Mouse (Mus musculus) embryonic facial prominence, embryonic 10.5 days (tissue): ENCODE measurements at regions not wholly inside any gene's neighbourhood (a gene's known extent, or its start where the extent isn't known, plus 50 kb on each side); places are given as distances from the start of the nearest gene placed in this dataset.
"Not testable (repeated sequence)": the region's sequence is repeated elsewhere in the genome, so short reads cannot be mapped to it uniquely, and the experiment has no call there.

Source experiments
- DNase-seq: peaks from one replicate; pipeline ENCODE4 v3.0.0-alpha.2; 2017; ENCODE audit warnings: low spot score
- H3K27ac ChIP-seq: fragments of 300-500 bp; sonication (generic); replicated peaks from 2 replicates; pipeline ENCODE4 v1.5.1; 2016; ENCODE audit warnings: mild to moderate bottlenecking
- H3K27me3 ChIP-seq: fragments of 300-500 bp; sonication (generic); replicated peaks from 2 replicates; pipeline ENCODE4 v1.6.1; 2016; ENCODE audit warnings: low read depth, mild to moderate bottlenecking; ENCODE audit not compliant: poor library complexity, severe bottlenecking
- H3K36me3 ChIP-seq: fragments of 300-500 bp; sonication (generic); replicated peaks from 2 replicates; pipeline ENCODE4 v1.6.1; 2016; ENCODE audit warnings: mild to moderate bottlenecking, moderate library complexity
- H3K4me1 ChIP-seq: fragments of 300-500 bp; sonication (generic); 2 replicates; pipeline ENCODE4 v1.6.1; 2016
- H3K4me3 ChIP-seq: fragments of 300-500 bp; sonication (generic); 2 replicates; pipeline ENCODE4 v1.5.1; 2016; ENCODE audit warnings: mild to moderate bottlenecking, moderate library complexity
- H3K9me3 ChIP-seq: fragments of 300-500 bp; sonication (generic); 2 replicates; pipeline ENCODE4 v1.6.1; 2016; ENCODE audit warnings: mild to moderate bottlenecking
- WGBS: fragments of 180-500 bp; shearing (Covaris S2); methylation state at CpG from one replicate; pipeline ENCODE4 v1.1.7; 2016; 5-methylcytosine and 5-hydroxymethylcytosine counted together

DNA sequence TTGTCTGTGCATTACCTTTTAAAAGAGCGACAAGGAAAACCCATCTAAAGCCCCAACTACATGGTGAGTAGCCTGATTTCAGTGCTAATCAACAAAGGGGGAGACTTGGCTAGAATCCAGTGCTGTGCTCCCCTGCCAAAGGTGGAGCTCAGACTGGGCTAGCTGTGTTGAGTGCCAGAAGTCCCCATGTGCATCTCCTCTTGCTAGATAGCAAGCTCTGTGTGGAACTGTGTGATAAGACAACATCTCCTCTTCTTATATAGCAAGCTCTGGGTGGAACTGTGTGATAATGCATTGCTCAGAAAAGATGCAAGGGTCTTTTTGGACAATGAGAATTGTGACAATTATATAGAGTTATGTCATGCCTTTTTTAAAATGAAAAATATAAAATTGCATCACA, 741.4 kb downstream of the Adam6a start:
- 89% methylated on average over 1 of the region's 1 CpGs for WGBS
- DNase-seq, result no peak
- peaks cover 55% of the 10 kb centered on the region for H3K9me3 ChIP-seq

DNA sequence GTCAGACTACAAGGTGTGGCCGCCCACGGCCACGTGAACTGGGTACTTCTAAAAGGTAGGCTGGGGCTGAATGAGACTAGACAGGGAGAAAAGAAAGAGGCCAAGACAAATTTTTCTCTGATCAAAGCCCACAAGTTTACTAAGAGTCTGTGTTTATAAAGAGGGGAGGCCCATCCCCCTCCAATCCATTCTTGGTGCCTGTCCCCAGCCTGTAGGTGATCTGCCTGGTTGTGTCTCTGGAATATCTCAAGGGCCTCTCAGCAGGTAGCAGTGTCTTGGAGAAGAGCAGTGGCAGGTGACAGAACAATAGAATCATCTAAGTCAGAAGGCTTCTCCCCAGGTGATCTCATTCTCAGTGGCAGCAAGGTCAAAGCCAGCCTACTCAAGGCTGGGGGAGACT, 743.3 kb downstream of the Adam6a start:
- WGBS, result 84% methylated on average over 3 of the region's 3 CpGs
- H3K4me1 ChIP-seq, result no peaks in the 10 kb centered on the region
- no peaks in the 10 kb centered on the region for H3K27me3 ChIP-seq
- H3K4me3 ChIP-seq, result no peak overlapping the region
- H3K27ac ChIP-seq, result no peak overlapping the region
- DNase-seq, result no peak
- peaks cover 53% of the 10 kb centered on the region for H3K9me3 ChIP-seq
- no peaks in the 10 kb centered on the region for H3K36me3 ChIP-seq

More for the DNA sequence above, 741.4 kb downstream of the Adam6a start:
- Histone ChIP-seq H3K27ac (no peak overlapping the region), H3K4me1 (no peaks in the 10 kb centered on the region), H3K36me3 (no peaks in the 10 kb centered on the region), H3K27me3 (no peaks in the 10 kb centered on the region), H3K4me3 (no peak overlapping the region)

DNA sequence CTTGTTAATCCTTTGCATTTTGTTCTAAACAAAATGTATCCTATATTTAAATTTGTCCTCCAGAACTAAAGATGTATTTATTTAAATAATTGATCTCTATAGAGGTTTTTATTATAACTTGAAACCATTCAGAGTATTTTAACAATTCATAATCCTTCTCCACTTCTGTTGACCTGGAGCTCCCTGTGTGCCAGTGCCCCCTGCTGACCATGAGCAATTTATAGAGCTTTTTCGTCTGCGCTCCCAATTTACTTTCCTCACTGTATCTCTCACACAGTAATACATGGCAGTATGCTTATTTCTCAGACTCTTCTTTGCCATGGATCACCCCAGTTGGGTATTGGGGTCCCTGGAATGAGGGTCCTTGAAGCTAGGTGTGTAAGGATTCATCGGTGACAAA, 747.4 kb downstream of the Adam6a start:
- no peak for DNase-seq
- H3K36me3 ChIP-seq, result no peaks in the 10 kb centered on the region
- no peaks in the 10 kb centered on the region for H3K4me1 ChIP-seq
- H3K27ac ChIP-seq, result no peak overlapping the region
- no peak overlapping the region for H3K4me3 ChIP-seq
- WGBS, result 86% methylated on average over 3 of the region's 3 CpGs
- peaks cover 48% of the 10 kb centered on the region for H3K9me3 ChIP-seq
- no peaks in the 10 kb centered on the region for H3K27me3 ChIP-seq

DNA sequence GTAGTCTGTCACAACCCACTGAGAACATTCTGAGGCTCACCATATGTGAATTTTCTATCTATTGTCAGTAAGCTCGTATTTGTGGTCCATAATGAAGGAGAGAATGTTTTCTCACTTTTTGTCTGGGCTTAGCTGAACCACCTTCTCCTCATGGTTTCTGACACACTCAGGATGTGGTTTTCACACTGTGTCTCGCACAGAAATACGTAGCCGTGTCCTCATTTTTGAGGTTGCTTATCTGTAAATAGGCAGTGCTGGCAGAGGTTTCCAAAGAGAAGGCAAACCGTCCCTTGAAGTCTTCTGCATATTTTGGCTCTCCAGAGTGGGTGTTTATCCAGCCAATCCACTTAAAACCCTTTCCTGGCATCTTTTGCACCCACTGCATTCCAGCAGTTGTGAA, 756.1 kb downstream of the Adam6a start:
- peaks cover 48% of the 10 kb centered on the region for H3K9me3 ChIP-seq
- H3K4me3 ChIP-seq, result no peak overlapping the region
- H3K4me1 ChIP-seq, result no peaks in the 10 kb centered on the region
- 83% methylated on average over 5 of the region's 5 CpGs for WGBS
- no peaks in the 10 kb centered on the region for H3K27me3 ChIP-seq
- no peaks in the 10 kb centered on the region for H3K36me3 ChIP-seq
- DNase-seq, result no peak
- H3K27ac ChIP-seq, result no peak overlapping the region

DNA sequence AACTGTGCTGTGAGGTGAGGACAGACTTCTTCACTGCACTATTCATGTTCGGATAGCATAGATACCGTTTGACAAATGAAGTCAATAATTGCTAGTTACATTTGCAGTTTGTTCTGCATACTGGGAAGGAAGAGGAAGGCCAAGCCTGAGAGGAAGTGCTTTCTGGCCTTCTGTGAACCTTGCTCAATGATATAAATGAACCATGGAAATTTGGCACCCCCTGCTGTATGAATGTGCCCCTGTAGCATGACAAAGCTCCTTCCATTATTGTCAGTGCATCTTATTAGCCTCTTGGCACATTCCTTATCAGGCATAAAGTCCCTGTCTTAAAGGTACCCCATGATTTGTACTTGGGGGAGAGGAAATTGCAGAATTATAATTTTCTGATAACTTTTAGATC, 758.0 kb downstream of the Adam6a start:
- H3K27ac ChIP-seq, result no peak overlapping the region
- no peaks in the 10 kb centered on the region for H3K27me3 ChIP-seq
- H3K4me3 ChIP-seq, result no peak overlapping the region
- no peaks in the 10 kb centered on the region for H3K36me3 ChIP-seq
- no peaks in the 10 kb centered on the region for H3K4me1 ChIP-seq
- H3K9me3 ChIP-seq, result peaks cover 51% of the 10 kb centered on the region
- WGBS, result 94% methylated on average over 2 of the region's 2 CpGs
- DNase-seq, result no peak

DNA sequence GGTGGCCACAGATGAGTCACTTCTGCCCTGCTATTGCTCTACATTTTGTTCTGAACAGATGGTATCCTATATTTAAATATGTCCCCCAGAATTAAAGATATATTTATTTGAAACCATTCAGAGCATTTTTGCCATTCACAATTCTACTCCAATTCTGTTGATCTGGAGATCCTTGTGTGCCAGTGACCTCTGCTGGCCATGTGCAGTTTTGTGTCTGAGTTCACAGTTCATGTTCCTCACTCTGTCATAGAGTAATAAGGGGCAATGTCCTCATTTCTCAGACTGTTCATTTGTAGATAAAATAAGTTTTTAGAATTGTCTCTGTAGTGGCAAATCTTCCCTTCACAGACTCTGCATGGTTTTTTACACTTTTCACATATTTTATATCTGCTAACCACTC, 788.8 kb downstream of the Adam6a start:
- no peak for DNase-seq
- no peaks in the 10 kb centered on the region for H3K4me1 ChIP-seq

DNA sequence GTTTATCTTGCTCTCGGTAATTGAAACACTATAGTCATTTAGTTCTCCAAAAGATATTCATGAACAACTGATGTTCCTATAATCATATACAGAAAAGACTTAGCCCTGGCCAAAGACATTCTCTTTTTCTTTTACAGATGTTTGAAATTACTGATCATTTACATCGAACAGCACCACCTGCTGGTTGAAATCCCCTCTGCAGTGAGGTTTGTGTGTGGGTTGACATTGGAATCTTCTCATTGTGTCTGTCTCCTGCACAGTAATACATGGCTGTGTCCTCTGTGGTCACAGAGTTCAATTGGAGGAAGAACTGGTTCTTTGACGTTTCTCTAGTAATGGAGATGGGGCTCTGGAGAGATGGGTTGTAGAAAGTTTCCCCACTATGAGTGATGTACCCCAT, 822.6 kb downstream of the Adam6a start:
- H3K27me3 ChIP-seq, result no peaks in the 10 kb centered on the region

More for the DNA sequence above, 788.8 kb downstream of the Adam6a start:
- no peaks in the 10 kb centered on the region for H3K27me3 ChIP-seq
- H3K4me3 ChIP-seq, result no peak overlapping the region
- H3K27ac ChIP-seq, result no peak overlapping the region
- no peaks in the 10 kb centered on the region for H3K36me3 ChIP-seq
- peaks cover 30% of the 10 kb centered on the region; the same call in 1 of the 2 replicates for H3K9me3 ChIP-seq

DNA sequence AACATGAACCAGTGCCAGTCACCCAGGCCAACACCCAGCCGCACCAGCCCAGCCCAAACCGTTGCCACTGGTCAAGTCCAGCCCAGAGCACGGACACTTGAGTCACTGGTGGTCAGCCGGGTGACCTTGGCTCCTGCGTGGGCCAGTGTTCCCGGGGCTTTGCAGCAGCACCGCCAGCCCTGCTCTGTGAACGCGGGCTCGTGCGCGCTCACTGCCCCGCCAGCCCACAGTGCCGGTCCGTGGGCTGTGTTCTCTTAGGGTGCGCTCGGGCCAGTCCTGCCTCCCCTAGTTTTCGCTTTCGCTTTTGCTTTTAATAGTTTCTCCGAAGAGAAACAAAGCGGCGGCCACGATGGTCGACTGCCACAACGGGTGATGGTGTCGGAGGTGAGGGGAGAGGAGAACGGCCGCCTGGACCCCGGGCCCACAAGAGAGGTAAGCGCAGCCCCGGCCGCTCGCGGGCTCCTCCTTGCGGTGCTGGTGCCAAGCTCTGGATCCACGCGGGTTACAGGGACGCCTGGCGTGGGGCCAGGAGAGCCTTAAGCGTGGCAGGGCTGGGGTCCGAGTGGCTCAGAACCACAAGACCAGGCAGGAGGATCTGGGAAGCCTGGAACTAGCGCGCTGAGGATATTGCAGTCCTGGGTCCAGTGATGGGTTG, 835.1 kb downstream of the Adam6a start:
- Histone ChIP-seq H3K9me3 (peaks cover 40% of the 10 kb centered on the region), H3K4me3 (peak overlapping the region; percentile 21; the same call in 1 of the 2 replicates)
- H3K27ac ChIP-seq, H3K36me3 ChIP-seq, H3K27me3 ChIP-seq, DNase-seq, H3K4me1 ChIP-seq: not testable (repeated sequence)
- WGBS, result 32% methylated on average over 39 of the region's 43 CpGs

More for the DNA sequence above, 822.6 kb downstream of the Adam6a start:
- Histone ChIP-seq H3K27ac (no peak overlapping the region), H3K4me3 (no peak overlapping the region), H3K4me1 (no peaks in the 10 kb centered on the region), H3K36me3 (no peaks in the 10 kb centered on the region), H3K9me3 (peaks cover 51% of the 10 kb centered on the region)
- no peak for DNase-seq
- WGBS, result 57% methylated on average over 3 of the region's 3 CpGs

DNA sequence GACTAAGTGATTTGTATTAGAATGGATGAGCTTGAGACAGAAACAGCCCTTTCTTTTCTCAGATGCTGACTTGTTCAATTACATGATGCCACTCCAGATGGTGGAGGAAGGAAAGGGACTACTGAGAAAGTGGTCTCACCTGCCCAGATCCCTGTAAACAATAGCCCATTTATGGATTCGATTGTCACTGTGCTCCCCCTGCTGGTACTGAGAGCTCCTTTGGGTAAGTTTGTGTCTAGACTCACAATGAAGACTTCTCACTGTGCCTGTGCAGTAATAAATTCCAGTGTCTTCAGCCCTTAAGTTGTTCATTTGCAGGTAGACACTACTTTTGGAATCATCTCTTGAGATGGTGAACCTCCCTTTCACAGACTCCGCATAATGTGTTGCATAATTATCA, 847.7 kb downstream of the Adam6a start:
- Histone ChIP-seq H3K36me3 (no peaks in the 10 kb centered on the region), H3K27me3 (no peaks in the 10 kb centered on the region), H3K9me3 (peaks cover 41% of the 10 kb centered on the region), H3K4me1 (no peaks in the 10 kb centered on the region), H3K27ac (no peak overlapping the region), H3K4me3 (no peak overlapping the region)
- 72% methylated on average over 2 of the region's 2 CpGs for WGBS
- DNase-seq, result no peak

DNA sequence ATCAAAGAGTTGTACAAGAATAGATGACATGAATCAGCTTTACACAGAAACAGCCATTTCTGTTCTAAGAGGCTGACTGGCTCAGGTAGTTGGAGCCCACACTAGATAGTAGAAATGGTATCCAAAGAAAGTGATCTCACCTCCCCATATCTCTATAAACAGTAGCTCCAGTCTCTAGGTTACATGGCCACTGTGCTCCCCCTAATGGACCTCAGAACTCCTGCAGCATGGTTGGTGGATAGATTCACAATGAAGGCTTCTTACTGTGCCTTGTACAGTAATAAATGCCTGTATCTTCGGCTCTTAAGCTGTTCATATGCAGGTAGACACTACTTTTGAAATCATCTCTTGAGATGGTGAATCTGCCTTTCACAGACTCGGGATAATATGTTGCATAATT, 862.5 kb downstream of the Adam6a start:
- Histone ChIP-seq H3K36me3 (no peaks in the 10 kb centered on the region), H3K27ac (no peak overlapping the region), H3K4me3 (no peak overlapping the region), H3K4me1 (no peaks in the 10 kb centered on the region), H3K27me3 (no peaks in the 10 kb centered on the region), H3K9me3 (peaks cover 25% of the 10 kb centered on the region)
- WGBS, result 63% methylated on average over 2 of the region's 2 CpGs
- DNase-seq, result no peak

DNA sequence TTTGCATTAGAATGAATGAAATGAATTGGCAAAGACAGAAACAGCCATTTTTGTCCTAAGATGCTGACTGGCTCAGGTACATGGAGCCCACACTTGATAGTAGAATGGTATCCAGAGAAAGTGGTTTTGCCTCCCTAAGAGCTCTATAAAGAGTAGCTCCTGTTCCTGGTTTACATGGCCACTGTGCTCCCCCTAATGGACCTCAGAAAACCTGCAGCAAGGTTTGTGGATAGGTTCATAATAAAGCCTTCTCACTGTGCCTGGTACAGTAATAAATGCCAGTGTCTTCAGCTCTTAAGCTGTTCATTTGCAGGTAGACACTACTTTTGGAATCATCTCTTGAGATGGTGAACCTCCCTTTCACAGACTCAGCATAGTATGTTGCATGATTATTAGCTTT, 890.8 kb downstream of the Adam6a start:
- DNase-seq, result no peak
- no peaks in the 10 kb centered on the region for H3K27me3 ChIP-seq

DNA sequence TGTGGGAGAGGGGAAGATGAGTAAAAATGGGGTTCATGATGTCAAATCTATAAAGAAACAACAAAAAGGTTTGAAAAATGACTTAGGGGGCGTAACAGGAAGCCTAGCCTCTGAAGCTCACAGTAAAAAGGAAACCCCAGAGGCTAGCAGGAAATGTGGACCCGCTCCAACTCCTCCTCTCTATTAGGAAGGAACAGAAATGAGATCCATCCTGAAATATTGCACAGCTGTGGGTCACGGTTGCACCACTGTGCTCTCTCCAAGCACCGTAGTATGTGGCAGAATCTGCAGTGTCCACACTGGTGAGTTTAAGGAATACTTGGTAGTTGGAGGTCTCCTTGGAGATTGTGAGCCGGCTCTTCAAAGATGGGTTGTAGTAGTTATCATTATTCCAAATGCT, 918.3 kb downstream of the Adam6a start:
- Histone ChIP-seq H3K4me1 (no peaks in the 10 kb centered on the region), H3K4me3 (no peak overlapping the region), H3K27me3 (no peaks in the 10 kb centered on the region), H3K9me3 (peaks cover 49% of the 10 kb centered on the region), H3K36me3 (no peaks in the 10 kb centered on the region), H3K27ac (no peak overlapping the region)
- 79% methylated on average over 5 of the region's 5 CpGs for WGBS
- DNase-seq, result no peak

More for the DNA sequence above, 890.8 kb downstream of the Adam6a start:
- H3K4me1 ChIP-seq, result no peaks in the 10 kb centered on the region
- peaks cover 27% of the 10 kb centered on the region; the same call in 1 of the 2 replicates for H3K9me3 ChIP-seq
- no peaks in the 10 kb centered on the region for H3K36me3 ChIP-seq
- no peak overlapping the region for H3K4me3 ChIP-seq
- H3K27ac ChIP-seq, result no peak overlapping the region

DNA sequence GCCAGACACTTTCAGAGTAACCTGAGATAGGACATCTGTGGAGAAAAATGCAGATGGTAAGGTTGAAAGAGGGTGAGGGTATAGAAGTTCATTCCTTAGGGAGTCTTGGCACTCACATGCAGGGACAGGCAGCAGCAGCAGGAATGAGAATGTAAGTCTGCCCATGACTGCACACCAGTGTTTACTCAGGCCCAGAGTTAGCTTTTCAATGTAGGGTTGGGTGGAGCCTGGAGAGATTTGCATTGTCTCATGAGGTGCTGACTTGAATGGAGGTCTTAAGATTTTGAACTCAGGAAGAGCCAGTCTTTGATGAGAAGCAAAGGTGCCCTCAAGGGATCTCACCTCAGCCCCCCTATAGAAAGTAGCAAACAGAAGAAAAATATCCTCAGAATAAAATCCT, 918.9 kb downstream of the Adam6a start:
- Histone ChIP-seq H3K9me3 (peaks cover 48% of the 10 kb centered on the region), H3K4me3 (no peak overlapping the region), H3K27me3 (no peaks in the 10 kb centered on the region), H3K4me1 (no peaks in the 10 kb centered on the region), H3K36me3 (no peaks in the 10 kb centered on the region), H3K27ac (no peak overlapping the region)
- no peak for DNase-seq

DNA sequence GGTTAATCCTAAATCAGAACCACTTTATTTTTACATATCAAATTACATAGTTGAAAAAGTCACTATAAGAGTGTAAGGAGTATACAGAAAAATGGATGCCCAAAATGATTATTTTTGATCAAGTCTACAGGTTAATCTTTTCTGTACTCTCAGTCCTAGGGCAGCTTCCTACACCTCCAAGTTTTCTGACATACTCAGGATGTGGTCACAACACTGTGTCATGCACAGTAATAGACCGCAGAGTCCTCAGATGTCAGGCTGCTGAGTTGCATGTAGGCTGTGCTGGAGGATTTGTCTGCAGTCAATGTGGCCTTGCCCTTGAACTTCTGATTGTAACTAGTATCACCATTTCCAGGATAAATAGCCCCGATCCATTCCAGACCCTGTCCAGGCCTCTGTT, 925.1 kb downstream of the Adam6a start:
- WGBS, result 95% methylated on average over 2 of the region's 2 CpGs
- Histone ChIP-seq H3K27me3 (no peaks in the 10 kb centered on the region), H3K4me3 (no peak overlapping the region), H3K4me1 (no peaks in the 10 kb centered on the region), H3K27ac (no peak overlapping the region), H3K9me3 (peaks cover 21% of the 10 kb centered on the region), H3K36me3 (no peaks in the 10 kb centered on the region)
- no peak for DNase-seq
